Mouse (Mus musculus) 3T3-L1 (cell line): Measurements from ENCODE around the gene Ttll12.

Experiments
- DNase-seq: peaks from one replicate; pipeline ENCODE4 v3.0.0-alpha.2; 2015; ENCODE audit warnings: low read depth, low spot score

The Ttll12 gene

DNA sequence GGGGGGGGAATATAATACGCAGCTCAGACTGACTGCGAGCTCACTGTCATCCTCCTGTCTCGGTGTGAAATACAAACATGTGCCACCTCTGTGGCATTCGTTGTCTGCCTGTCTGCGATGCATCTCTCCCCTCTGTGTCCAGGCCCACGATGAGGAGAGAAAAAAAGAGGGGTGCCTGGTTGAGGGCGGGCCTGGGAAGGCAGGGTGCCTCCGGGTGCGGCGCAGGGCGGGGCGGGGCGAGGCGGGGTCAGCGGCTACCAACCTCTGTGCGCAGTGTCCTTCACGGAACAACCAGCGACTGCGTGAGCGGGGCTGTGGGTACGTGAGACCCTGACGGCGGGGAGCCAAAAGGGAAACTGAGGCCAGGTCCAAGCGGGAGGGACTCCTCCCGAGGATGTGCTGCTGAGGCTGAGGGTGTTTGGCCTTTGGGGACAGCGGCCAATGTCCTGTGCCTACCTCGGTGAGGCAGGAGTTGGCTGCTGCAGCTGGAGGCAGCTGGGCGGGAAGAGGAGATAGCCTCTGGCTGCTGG lies 31.6 kb downstream of the Ttll12 start, which contains the start of the genes Tspo and Mcat:
Tspo (plus strand) TSS at position 266 of the 530 bp plus-strand sequence.
Mcat (minus strand) TSS at position 461 of the 530 bp plus-strand sequence.
- peak; percentile 60 for DNase-seq

GRCm38 (mm10) chr15:83562626-83563270 lies 32.2 kb downstream of the Ttll12 start:
- DNase-seq: peak; percentile 98

DNA sequence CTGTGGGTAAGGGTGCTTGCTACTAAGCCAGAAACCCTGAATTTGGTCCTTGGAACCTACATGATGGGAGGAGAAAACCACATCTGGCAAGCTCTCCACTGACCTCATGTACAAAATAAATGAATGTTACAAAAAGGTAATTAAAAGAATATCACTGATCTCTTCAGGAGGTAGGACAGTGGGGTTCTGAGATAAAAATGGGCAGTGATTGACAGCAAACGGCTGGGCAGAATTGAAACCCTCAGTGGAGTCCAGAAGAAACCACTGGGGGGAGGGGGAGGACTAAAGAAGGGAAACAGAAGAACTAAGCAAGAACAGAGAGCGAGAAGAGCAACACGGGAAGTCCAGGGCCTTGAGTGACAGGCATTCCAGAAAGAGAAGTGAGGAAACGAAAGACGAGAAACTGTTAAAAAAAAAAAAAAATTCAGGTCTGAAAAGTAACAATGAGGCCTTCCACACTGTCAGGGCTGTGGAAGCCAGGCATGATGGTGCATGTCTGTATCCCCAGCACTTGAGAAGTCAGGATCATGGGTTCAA lies 33.9 kb downstream of the Ttll12 start:
- DNase-seq: no peak

DNA sequence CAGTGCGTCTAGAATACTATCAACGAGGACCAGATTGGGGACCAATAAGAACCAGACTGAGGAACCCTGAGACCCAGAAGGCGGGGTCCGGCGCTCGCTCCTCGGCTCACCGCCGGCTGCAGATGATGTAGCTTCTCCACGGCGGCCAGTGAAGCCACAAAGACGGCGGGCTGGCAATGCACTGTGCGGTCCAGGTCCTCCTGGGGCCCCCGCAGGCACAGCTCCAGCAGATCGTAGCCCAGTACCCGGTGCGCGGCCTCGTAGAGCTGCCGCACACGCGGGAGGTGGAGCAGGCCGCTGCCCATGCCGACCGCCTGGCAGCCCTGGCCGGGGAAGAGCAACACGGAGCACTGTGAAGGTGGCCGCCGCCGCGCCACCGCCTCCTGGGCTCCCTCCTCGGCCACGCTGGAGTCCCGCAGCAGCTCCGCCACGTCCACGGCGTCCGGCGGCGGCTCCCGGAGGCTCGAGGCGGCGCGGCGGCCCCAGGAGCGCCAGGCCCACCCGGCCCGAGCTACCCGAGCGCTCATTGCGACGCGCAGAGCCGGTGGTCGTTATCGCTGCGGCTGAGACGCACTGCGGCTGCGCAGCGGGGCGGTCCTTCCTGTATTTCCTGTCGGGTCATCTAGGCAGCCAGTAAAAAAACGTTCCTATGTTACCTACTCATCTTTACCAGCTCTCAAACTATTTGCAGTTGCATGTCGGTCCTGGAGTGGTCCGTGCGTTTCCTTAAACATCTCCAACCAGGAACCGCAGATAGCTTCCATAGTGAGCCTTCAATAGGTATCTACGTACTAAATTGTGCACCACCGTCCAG lies 39.6 kb downstream of the Ttll12 start:
- peak; percentile 83 for DNase-seq

DNA sequence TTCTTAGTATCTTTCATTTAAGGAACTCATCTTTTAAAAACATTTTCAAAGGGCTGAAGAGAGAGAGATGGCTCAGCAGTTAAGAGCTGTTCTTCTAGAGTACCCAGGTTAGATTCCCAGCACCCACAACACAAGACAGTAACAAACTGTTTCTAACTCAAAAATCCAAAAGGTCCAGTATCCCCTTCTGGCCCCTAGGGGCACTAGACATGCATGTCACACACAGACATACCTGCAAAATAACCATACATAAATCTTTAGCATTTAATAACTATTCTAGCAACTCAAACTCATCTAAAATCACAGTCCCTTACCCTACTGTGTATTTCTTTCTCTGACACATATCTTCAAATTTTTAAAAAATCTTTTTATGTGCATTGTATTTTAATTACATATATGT lies 41.1 kb downstream of the Ttll12 start:
- DNase-seq: no peak

DNA sequence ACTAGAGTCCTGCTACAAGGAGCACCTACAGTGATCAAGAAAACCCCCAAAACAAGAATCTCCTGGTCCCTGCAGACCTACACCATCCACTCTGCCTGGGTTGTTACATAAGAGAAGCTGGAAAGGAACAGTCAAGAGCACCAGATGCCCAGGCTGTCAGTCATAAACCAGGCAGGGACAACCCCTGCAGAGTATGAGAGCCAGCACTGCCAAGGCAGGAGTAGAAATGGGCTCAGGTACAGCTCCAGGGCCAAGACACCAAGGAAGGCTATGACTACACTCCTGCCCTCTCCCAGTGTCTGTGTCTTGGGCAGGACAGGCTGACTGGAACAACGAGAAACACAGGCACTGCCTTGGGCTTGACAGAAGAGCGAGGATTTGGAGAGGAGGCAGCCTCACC lies 44.8 kb downstream of the Ttll12 start:
- DNase-seq: no peak

DNA sequence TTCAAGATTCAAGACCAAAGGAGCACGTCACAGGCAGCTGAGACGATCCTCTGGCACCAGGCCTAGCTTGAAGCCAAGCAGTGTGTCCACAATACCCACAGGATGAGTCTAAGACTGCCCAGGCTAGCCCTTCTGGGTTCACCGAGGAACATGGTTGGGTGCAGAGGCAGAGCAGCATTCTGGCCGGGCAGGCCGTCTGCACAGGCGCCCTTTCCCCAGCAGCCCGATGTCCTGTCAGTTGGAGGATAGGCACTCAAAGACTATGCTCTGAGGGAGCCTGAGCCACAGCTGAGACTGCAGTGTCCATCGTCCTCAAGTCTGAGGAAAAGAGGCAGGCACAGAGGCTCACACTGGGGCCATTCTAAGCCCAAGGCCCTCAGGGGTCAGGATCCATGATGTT lies 47.8 kb downstream of the Ttll12 start:
- DNase-seq: no peak

DNA sequence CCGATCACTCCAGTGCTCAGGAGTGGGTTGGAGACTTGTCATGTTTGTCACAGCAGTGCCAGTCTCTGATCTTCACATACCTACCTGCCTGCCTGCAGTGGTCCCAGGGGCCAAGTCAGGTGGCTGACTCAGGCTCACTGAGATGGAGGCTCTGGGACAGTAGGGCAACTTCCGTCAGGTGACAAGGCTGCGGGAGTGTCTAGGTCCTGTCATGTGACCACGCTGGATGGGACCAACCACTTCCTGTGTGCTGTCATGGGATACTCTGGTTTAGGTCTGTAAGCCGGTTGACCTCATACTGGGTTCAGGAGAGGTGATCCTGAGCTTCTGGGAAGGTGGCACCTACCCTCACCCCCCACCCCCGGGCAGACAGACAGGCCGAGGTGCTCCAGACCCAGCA lies 48.9 kb downstream of the Ttll12 start:
- DNase-seq: no peak

- peak; percentile 67 for DNase-seq
Observed at GRCm38 (mm10) chr15:83541647-83542287, 53.2 kb downstream of the Ttll12 start.

GRCm38 (mm10) chr15:83539905-83540304 lies 55.1 kb downstream of the Ttll12 start:
- DNase-seq: no peak

DNA sequence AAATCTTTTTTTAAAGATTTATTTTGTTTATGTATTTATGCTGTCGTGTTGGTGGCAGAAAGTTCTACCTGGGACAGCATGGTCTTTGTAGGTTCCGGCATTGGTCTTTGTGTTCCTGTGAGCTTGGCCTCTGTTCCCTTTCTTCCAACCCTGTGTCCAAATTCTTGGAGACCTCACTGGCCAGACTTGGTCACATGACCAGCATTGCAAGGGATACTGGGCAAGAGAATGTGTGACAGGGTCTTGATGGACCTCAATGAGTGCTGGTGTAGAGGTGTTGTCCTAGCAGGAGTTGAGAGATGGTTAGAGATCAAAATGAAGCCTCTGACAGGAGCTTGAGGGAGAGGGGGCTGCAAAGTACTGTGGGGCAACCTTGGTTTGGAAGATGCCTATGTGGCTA lies 56.1 kb downstream of the Ttll12 start:
- no peak for DNase-seq

DNA sequence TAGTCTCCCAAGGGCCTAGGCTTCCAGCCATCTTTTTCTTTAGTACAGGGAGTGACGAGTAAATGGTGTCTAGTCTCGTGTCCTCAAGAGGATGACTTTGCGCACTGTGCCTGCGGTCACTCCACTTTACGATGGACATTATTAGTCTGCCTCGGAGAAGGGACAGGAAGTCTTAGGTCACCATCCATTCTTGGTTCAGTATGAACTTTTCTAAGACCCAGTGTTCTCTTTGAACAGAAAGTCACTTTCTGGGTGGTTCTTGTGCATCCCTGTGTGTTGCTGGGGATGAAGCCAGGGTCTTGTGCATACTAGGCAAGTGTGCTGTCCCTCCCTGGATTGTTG lies 59.1 kb downstream of the Ttll12 start:
- no peak for DNase-seq

DNA sequence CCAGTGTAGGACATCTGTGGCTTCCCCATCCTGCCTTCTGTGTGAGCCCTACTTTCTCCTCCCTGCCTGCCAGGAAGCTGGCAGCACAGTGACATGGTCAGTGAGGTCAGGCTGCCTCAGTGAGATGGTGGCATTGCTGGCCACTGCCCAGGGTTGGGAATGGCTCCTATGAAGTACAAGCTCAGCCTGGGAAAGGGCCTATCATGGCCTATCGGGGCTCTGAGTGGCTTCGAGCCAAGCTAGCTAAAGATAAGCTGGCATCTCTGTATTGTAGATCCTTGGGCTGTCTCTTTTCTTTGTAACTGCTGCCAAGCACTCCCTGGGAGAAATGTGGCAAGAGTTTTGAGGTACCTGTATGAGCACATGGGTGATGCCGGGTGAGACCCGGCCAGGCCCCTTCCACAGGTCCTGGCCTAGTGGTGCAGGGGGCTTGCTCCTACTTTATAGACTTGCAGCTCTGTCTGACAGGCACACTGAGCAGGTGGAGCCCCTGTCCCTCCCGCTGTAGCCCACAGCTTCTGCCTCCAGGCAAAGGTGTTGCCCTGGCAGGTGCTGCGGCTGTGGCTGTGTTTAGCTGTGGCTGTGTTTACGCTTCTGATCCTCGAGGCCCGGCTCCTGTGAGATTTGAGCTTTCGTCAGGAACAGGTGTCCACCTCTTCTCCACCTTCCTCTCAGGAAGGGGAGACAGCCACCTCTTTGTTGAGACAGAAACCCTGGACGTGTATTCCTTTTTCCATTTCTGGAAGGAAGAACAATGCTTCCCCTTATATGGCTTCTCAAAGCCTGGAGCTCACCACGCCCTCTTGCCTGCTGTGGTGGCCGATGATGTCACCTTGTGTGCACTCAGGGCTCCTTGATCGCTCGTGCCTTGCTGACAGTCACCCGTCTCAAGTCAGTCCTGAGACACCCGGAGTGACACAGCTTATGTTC lies 59.7 kb downstream of the Ttll12 start:
- DNase-seq: no peak

DNA sequence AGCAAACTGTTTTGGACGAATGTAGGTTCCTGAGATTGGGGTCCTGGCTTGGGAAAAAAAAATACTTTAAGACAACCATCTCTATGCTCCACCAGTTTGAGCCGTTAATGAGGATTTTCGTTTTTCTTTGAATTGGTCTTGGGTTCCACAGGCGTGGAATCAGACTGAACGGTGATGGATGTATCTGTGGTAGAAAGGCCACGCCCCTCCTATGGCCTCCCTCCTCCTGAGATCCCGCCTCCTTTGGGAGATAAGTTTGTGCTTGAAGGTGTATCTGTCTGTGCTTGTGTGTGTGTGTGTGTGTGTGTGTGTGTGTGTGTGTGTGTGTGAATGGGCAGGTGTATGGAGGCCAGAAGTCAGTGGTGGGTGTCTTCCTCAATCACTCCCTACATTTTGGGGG lies 62.4 kb downstream of the Ttll12 start:
- no peak for DNase-seq

DNA sequence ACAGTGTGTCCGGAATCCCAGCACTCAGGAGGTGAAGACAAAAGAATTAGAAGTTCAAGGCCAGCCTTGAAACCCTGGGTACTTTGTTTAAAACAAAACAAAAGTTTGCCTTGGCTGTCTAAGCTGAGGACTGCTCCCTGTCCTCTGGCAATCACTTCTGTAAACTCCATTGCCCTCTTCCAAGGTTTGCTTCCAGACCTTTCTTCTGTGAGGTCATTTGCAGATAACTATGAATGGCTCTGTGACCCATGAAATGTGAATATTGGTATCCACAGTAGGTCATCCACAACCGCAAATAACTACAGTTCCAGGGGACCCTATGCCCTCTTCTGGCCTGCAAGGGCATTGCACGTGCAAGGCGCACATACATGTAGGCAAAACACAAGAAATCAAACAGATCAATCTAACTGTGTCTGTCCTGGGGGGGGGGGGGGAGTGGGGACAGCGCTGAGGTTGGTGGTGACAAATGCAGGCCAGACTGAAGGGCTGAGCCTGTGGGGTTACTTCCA lies 62.9 kb downstream of the Ttll12 start:
- DNase-seq: no peak

GRCm38 (mm10) chr15:83530688-83531087 lies 64.3 kb downstream of the Ttll12 start:
- no peak for DNase-seq

DNA sequence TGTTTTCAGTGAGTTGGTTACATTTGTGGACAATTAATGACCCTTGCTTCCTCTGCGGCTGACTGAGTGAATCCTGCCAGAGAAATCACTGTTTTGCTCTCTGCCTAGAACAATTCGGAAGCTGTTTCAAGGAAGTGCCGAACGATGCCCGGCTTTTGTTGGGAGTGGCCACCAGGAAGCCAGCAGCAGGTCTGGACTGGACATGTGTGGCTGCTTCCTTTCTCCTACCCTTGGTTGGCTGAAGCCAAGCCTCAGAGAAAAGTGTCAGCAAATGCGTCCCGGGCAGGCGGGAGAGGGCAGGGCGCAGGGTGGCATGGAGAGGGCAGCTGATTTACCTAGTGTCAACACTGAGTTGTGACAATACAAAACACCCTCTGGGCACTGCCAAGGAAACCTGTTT lies 64.7 kb downstream of the Ttll12 start:
- DNase-seq: no peak

DNA sequence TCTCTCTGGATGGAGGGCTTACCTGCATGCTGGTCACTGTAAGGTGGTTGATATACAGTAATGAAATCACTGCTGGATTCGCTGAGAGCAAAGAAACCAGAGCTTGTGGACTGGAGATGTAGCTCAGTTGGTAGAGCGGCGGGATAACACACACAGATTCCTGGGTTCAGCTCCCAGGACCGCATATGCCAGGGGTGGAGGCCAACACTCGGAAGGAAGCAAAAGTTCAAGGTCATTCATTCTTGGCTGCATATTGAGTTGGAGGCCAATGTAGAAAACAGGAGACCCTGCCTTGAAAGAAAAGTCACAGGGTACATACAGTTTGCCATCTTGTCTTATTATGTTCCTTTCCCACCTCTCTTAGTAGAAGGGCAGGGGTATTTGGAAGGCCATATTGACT lies 65.2 kb downstream of the Ttll12 start:
- DNase-seq: no peak

GRCm38 (mm10) chr15:83528892-83529291 lies 66.1 kb downstream of the Ttll12 start:
- no peak for DNase-seq

DNA sequence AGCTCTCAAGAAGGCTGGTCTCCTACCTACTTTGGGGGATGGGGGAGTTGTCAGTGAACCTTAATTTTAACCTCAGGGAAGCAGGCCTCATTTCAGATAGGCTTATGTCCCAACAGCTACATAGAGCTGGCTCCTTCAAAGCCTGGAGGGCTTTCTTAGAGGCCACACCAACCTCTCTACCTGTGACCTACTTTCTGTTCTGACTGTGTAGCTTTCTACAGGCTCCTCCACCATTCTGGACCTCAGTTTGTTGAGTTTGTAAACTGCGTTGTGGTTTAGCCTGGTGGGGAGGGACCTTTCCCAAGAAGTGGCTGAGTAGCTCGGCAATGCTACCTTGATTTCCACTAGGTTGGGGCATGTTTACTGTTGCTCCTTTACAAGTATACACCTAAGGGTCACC lies 67.2 kb downstream of the Ttll12 start:
- no peak for DNase-seq

- DNase-seq: no peak
Observed at GRCm38 (mm10) chr15:83527092-83527437, 67.9 kb downstream of the Ttll12 start.
